Mouse (Mus musculus) A20 (cell line): Measurements from ENCODE around the gene Bid.
"Not testable (repeated sequence)": the region's sequence is repeated elsewhere in the genome, so short reads cannot be mapped to it uniquely, and the experiment has no call there.

Experiments used
- DNase-seq: peaks from one replicate; pipeline ENCODE4 v3.0.0-alpha.2; 2011; ENCODE audit warnings: low read depth, low spot score

Bid gene

GRCm38 (mm10) chr6:120937104-120937617, 20.5 kb upstream of the Bid start:
- no peak for DNase-seq

DNA sequence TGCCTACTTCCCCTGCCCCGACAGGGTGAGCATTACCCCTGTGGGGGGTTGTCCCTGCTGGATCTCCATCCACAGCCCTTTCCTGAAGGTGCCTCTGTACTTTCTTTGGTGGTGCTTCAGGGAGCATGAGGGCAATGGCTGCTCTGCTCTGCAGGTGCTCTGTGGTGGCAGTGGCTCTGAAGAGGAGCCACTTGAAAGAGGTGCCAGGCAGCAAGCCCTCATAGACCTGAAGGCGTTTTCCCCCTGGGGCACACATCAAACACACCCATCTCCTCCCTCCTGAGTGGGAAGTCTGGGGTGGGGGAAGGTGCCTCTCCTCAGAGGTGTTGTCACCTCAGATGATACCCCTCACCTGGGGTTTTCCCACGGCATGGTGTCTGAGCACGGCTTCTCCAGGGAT, 17.5 kb upstream of the Bid start:
- DNase-seq = peak; percentile 22

GRCm38 (mm10) chr6:120933670-120934069, 17.0 kb upstream of the Bid start:
- DNase-seq = no peak

DNA sequence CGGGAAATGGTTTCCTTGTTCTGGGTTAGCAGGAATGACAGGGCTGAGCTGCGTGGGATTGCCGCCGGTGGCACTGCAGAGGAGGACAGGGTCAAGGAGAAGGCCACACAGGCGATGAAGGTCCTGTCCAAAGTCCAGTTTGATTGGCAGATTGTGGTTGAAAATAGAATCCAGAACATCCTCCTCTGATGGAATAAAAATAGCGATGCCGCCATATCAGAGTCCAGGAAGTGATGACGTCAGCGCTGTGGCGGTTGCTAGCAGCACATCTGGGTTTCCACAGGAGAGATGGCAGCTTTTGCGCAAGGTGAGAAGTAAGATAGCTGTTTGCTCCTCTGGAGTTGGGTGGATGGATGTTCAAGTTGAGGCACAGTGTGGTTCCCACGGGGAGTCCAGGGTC, 15.9 kb upstream of the Bid start:
- no peak for DNase-seq

DNA sequence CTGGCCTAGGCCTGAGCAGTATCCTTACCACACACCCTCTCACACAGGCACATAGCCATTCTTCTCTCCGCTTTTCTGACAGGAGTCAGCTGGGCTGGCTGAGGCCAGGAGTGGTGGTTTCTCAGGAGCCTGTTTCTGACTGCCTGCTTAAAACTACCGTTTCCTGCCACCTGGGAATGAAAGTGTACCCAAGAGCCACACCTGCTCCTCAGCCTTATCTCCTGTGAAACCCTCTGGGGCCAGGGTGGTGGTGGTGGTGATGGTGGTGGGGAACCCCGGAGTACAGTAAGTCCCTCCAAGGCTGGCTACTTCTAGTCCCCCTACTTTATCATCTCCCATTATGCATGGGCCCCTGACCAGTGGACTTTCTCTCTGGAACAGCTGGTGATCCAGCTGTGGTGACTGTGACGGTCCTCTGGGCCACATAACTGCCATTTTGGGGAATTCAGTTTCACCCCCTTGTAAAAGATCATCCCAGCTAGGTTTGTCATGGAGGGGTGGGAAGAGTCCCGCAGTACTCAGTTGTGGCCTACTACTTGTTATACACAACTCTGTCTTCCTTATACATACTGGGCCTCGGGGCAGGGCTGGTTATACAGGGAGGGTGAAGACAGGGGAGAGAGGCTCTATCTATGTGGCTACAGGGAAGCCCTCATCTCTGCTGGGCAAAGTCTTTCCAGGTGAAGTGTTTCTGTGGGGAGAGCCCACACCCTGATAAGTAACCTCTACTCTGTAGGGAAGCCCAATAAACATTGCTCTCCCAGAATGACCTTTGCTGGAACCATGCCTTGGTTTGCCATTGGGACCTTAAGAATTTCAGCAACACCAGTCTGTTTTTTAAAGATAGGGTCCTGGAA, 14.0 kb upstream of the Bid start:
- peak; percentile 61 for DNase-seq

- no peak for DNase-seq
These were observed 12.8 kb upstream of the Bid start for GRCm38 (mm10) chr6:120929421-120929820.

GRCm38 (mm10) chr6:120927765-120928164, 11.1 kb upstream of the Bid start:
- DNase-seq = no peak

DNA sequence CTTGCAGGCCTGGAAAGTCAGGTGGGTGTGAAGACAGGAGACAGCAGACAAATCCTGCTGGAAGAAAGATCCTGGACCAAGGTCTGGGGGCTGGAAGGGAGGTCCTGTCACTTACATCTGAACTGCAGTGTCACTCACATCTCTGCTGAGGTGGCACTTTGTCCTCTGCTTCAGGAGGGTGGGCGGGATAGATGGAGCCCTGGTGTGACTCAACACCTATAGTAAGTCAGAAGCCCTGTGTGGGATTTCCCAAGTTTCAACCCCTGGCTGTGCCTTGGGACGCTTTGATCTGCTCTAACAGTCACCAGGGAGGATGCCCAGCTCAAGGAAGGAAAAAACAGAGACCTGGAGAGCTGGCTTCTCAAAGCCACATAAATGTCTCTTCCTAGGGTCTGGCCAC, 10.2 kb upstream of the Bid start:
- DNase-seq = no peak

DNA sequence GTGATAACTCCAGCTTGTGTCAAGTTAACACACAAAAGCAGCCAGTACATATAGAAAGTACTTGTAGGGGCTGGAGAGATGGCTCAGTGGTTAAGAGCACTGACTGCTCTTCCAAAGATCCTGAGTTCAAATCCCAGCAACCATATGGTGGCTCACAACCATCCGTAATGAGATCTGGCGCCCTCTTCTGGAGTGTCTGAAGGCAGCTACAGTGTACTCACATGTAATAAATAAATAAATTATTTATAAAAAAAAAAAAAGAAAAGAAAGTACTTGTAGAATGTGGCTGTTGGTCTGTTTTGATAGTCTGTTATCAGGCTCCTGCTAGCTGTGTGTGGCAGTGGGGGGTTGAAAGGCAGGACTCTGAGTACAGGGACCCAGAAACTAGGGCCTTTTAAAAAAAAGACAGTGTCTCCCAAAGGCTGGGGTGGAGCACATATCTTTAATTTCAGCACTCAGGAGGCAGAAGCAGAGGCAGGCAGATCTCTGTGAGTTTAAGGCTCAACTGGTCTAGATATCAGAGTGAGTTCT, 8.2 kb upstream of the Bid start:
- DNase-seq = not testable (repeated sequence)

DNA sequence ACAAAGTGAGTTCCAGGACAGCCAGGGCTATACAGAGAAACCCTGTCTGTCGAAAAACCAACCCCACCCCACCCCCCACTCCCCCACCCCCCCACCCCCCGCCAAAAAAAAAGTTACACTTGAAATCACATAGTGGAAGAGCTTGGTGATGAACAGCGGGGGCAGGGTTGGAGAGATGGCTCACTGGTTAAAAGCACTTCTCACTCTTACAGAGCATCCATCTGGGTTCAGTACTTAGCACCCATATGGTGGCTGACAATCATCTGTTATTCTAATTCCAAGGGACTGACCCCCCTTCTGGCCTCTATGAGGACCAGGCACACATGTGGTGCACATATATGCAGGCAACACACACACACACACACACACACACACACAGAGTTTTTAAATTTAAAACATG, 1.3 kb upstream of the Bid start:
- DNase-seq = peak; percentile 31

- peak; percentile 39 for DNase-seq
These were observed 574 bp upstream of the Bid start for GRCm38 (mm10) chr6:120916972-120917881.

- DNase-seq = peak; percentile 67
These were observed 1.0 kb downstream of the Bid start for GRCm38 (mm10) chr6:120915649-120915975.

DNA sequence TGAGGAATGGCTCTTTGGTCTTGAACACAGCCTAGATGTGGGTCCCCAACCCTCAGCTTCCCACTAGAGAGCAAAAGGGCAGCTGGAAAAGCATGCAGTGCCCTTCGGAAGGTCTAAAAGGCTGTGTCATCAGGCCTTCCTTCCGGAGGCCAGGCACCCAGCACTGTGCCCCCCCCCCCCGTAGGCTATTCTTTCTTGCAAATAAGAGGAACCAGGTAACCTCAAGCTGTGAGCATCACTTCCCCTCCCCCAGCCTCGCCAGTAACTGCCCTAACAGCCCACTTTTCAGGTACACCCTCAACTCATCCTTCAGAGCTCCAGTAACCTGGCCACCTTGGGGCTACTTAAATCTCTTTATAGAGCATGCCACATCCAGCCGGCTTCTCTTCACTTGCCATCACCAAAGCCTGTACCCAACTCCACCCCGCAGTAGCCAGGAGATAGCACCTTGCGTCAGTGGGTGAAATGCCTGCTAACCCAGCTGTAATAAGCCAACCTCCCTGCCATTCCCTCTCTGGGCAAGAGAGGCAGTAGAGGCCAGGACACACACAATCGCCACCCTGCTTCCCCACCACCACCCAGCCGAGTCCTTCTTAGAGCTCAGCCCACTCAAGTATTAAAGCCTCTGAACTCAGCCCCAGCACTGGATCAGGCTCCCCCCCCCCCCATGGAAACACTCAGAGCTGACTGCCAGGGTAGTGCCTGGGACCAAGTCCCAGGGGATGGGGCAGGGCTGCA, 1.6 kb downstream of the Bid start:
- peak; percentile 97 for DNase-seq

DNA sequence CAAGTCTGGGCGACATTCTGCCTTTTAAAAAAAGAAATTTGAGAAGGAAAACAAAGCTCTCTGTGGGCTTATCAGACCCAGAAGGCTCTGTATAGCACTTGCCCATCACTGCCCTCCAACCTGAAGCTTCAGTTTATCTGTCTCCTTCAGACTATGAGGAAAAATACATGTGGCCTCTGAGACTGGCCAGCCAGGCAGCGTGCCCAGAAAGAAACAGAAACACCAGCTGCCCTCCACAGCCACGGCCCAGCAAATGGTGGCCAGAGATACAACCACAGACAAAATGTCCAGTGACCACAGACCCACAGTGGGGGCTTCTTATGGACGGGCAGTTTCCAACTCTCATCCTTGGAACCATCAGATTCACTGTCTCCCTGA, 2.1 kb downstream of the Bid start:
- no peak for DNase-seq

GRCm38 (mm10) chr6:120913783-120914182, 2.9 kb downstream of the Bid start:
- peak; percentile 79 for DNase-seq

DNA sequence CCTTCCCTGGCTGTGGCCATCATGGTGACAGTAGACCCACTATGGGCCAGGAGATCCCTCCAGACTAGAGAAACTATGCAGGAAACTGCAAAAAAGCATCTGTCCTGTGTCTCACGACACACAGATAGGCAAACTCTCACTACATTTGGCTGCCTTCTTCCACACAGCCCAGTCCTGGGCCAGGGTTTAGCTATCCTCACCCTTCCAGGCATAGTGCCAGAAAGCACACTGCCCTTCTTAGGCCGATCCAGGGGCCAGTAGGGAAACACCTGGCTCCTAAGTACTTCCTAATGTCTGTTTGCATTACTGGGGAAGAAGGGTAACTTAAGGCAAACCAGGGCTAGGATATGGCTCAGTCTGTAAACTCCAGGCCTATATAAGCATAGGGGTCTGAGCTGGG, 3.7 kb downstream of the Bid start:
- DNase-seq = no peak

- DNase-seq = no peak
These were observed 5.2 kb downstream of the Bid start for GRCm38 (mm10) chr6:120911213-120912007.

- no peak for DNase-seq
These were observed 7.2 kb downstream of the Bid start for GRCm38 (mm10) chr6:120909501-120909900.

DNA sequence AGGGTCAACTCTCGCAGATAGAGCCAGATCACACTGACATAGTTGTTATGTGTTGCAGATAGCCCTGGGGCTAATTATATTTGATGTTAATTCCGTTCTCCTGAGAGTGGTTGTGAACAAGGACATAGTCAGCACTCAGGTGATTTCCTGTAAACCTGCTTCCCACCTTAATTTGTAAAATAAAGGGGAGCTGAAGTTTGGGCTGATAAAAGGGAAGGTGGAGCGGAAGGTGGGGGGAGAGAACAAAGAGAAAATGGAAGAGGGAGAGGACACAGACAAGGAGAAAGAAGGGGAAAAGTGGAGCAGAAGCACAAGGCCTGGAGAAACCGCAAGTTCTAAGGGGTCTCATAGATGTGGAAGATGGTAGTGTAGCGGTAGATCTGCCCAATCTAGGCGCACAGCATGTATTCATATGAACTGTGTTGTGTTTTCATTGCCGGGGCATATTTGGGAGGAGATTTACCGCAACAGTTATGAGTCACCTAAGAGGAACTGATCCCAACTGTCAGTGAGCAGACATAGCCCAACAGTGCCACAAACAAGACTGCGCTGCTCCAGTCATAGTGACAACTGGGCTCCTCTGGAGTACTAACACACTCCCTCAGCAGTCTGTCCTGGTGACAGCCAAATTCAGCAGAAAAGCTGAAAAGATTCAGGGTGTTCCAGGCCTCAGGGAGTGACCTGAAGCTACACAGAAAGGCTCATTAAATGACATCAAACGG, 8.6 kb downstream of the Bid start:
- not testable (repeated sequence) for DNase-seq

GRCm38 (mm10) chr6:120906521-120906920, 10.1 kb downstream of the Bid start:
- no peak for DNase-seq
